Mouse (Mus musculus): ENCODE results near the gene Olfr857.
"Not testable (repeated sequence)": the region's sequence is repeated elsewhere in the genome, so short reads cannot be mapped to it uniquely, and the experiment has no call there.

Gene Olfr857

DNA sequence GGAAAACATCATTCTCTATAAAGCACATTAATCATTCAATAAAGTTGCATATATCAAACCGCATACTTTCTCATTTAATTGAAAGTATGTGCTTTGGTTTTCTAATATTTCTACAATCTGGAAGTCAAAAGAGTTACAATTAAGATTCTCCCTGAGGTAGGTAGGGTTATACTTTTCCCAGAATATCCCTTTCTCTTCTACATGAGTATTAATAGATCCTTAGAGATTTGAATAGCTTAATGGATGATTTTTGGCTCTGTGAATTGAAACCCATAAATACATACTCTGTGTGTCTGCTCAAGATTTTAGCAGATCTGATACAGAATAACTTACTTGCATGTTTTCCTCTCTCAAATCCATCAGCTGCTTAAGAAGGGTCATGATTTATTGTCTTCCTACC, at the start of gene Olfr857:
Gene Olfr857, plus strand, starts transcription at position 301 of the 400 bp plus-strand sequence.
- no peak for DNase-seq

- DNase-seq, result no peak
Observed at GRCm38 (mm10) chr9:19690281-19690680, 19.0 kb upstream of the Olfr857 start.

- DNase-seq, result no peak
Observed at GRCm38 (mm10) chr9:19691426-19691825, 17.8 kb upstream of the Olfr857 start.

- no peak for DNase-seq
Observed at GRCm38 (mm10) chr9:19692430-19692829, 16.8 kb upstream of the Olfr857 start.

- DNase-seq, result not testable (repeated sequence)
Observed at GRCm38 (mm10) chr9:19694285-19694684, 14.9 kb upstream of the Olfr857 start.

GRCm38 (mm10) chr9:19694898-19695379, 14.3 kb upstream of the Olfr857 start:
- DNase-seq, result not testable (repeated sequence)

- DNase-seq, result not testable (repeated sequence)
Observed at GRCm38 (mm10) chr9:19704546-19704945, 4.7 kb upstream of the Olfr857 start.

Data from cerebellum, adult 11 months (tissue).